Mouse (Mus musculus) cerebellum, adult 11-12 months (tissue): ENCODE measurements at regions not wholly inside any gene's neighbourhood (a gene's known extent, or its start where the extent isn't known, plus 50 kb on each side); places are given as distances from the start of the nearest gene placed in this dataset.
A peak's percentile ranks its signal among the peaks of the same experiment; 100 is the strongest.

Experiments
- DNase-seq: peaks from one replicate; pipeline ENCODE4 v3.0.0; 2022

DNA sequence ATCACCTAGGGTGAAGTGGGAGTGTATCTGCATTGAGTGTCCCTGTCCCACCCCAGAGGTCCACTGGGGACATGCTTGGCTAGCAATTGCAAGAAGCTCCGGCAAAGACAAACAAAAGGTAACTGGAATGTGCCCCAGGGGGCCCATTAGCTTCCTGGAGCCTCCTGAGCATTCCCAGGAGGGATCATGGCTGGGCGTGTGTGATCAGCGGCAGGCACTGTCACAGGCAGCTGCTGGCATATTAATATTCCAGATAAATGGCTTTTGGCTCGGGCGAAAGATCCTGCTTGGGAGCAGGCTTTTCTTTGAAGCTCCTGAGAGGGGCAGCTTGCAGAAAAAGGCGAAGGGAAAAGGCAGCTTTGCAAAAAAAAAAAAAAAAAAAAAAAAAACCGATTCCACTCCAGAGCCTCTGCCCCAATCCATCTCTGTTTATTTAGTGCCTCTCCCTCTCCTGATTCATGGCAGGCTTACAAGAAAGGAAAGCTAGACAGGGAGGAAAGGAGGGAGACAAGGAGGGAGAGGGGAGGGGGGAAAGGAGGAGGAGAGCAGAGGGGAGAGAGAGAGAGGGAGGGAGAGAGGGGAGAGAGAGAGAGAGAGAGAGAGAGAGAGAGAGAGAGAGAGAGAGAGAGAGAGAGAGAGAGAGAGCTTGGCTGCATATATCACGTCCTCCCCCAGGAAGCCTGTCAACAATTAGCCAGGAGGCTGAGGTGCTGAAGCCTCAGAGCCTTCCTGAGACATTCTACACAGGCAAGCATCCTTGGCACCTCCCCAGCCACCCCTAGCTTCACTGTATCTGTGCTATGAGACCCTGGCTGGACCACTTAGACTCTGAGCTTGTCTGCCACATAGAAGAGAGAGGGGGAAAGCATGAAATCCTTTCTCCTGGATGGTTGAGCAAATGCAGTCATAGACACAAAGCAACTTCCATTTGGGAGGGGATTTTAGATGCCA, 443.4 kb upstream of the Zmiz1 start:
- peak; percentile 44 for DNase-seq

GRCm38 (mm10) chr14:25017860-25018259, 441.1 kb upstream of the Zmiz1 start:
- DNase-seq = no peak

GRCm38 (mm10) chr14:25019306-25019905, 439.6 kb upstream of the Zmiz1 start:
- DNase-seq = no peak

- DNase-seq = no peak
Measured at GRCm38 (mm10) chr14:25022523-25023269, 436.3 kb upstream of the Zmiz1 start.

DNA sequence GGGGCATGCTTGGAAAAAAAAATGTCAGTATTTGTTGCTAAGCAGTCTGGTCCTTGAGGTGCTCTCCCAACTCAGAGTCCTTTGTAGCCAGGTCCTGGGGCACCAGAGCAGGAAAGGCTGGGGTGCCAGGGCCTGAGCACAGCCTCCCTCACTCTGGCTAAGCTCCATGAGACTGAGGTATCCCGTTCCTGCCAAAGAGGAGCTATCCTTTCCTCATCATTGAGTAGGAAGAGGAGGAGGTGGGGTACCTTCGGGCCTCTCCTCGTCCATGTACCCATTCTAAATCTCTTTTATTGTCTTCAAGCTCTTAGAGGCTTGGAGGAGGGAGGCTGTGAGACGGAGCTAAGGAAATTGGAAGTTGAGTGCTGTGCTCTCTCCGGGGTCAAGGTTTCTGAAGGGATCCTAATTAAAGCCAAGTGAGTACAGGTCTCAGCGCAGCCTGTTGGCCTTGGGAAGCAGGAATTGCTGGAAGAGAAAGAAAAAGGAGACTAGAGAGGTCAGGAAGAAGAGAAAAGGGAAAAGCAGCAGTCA, 435.6 kb upstream of the Zmiz1 start:
- DNase-seq = no peak

DNA sequence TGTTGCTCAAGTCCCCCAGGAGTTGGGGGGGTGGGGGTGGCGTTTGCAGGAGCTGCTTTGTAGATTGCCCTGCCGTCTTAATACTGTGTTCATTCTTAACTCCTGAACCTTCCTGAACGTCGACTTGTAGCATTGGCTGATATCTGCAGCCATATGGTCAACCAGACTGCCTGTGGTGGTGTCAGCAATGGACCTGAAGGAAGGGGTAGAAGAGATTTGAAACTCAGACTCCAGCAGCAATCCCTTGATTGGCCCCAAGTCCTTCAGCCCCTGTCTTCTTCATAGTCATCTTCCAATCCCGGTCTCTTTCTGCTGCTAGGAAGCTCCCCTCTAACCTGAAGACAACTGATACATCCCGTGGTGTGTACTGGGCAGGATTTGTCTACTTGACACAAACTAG, 433.9 kb upstream of the Zmiz1 start:
- peak; percentile 79 for DNase-seq

GRCm38 (mm10) chr14:25027076-25027475, 431.9 kb upstream of the Zmiz1 start:
- peak; percentile 86 for DNase-seq

DNA sequence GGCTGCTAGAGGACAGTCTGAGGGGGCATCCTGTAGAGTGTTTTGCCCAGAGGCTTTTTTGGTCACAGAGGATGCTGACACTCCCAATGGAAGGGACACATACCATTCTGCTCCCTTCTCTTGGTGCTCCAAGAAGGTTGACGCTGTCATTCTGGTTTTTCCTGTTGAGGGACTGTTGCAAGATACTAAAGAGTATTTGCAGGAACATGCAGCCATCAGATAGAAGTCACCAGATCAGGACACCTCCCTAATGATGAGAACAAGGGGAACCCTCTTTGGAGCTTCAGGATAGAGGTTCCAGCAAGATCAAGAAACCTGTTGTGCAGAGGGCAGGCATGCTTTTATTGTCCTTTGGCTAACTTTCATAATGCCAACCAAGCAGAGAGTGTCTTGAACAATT, 431.1 kb upstream of the Zmiz1 start:
- DNase-seq = no peak

DNA sequence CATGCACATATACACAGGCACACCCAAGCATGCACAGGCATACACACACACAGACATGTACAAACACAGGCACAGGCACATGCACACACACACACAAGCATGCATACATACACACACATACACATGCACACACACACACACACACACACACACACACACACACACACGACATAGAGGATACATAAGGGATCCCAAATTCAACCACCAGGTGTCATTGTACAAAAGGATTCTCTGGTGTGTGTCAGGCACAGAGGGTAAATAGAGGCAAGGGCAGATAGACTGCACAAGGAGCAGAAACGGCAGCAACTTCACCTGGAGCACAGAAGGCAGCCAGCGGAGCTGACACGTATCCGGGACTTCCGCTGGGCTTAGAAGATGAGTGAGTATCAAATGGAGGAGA, 428.1 kb upstream of the Zmiz1 start:
- DNase-seq = no peak

DNA sequence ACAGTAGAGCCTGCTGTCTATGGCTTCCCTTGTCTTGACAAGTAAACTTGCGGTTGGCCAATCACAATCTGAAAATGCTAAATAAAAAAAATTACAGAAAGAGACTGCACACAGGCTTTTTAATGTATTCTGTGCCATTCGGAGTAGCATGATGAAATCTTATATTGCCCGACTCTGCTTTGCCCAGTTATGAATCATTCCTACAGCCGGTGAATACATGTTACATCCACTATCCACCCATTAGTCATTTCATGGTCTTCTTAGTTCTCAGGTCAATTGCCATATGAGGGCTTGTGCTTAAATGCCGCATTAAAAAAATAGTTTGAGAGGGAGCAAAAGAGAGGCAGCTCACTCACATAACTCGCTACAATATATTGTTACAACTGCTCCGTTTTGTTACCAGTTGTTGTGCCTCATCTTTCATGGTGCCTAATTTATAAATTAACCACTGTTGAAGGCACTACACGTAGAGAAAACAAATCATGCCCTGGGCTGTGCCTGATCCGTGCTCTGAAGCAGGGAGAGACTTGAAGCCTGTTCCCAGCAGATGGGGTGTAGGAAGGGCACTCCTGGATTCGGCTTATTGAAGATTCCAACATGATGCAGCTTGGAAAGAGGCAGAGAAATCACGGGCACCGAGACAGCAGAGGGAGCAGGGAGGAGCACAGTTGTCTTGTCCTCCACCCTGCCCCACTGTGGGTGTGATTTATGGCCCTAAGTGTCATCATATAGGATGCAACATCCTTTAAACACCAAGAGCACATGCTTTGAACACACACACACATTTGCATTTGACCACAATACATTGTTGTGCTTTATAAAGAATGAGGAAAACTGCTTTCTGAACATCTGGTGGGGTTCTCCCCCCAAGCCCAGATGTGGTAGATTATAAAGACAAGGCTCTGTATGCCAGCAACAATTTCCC, 427.0 kb upstream of the Zmiz1 start:
- no peak for DNase-seq

DNA sequence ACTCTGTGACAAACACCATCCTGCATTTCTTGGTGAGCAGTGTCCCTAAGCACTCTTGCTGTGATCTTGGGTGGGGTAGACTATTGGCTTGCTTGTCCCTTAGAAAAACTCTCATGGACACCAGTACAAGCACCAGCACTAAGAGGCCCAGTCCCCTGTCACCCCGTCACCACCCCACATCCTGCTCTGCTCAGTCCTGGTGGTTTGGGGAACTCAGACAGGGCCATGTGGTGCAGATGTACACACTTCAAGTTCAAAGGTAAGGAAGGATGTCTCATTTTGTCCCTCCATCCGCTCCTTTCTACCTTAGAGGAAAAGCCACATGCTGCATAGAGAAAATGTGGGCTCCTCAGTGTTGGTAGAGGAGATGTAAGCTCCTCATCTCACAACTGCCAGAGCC, 426.1 kb upstream of the Zmiz1 start:
- no peak for DNase-seq

- DNase-seq = no peak
Measured at GRCm38 (mm10) chr14:25042265-25042664, 416.7 kb upstream of the Zmiz1 start.

DNA sequence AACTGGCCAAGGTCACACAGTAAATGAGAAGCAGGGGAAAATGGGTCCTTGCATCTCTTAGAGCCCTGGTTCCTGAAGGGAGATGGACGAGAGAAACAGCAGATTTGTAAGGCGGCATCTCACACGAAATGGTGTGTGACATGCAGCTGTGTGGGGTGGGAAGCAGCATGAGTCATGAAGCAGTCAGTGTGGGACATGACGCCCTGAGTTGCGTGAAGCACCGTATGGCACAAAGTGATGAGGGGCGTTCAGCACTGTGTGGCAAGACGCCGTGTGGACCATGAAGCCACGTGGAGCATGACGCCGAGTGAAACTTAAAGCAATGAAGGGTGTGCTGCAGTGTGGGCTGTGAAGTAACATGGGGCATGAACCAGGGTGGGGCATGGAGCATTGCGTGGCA, 414.9 kb upstream of the Zmiz1 start:
- DNase-seq = no peak

DNA sequence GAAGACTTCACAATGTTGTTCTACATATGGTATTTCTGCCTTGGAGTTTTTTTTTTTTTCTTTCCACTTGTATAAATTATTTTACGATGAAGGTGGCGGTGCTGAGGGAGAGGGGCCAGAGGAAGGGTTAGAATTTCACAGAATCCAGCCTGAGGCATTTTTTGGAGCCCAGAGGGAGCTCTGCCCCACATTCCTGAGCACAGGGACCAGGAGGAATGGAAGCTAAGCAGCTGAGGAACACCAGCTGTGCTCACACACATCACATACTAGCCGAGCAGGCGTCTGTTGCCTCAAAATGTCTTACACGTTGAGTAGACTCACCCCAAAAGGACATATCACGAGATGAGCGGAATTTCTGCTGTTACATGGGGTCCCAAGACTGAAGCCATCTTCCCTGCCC, 414.1 kb upstream of the Zmiz1 start:
- DNase-seq = no peak

DNA sequence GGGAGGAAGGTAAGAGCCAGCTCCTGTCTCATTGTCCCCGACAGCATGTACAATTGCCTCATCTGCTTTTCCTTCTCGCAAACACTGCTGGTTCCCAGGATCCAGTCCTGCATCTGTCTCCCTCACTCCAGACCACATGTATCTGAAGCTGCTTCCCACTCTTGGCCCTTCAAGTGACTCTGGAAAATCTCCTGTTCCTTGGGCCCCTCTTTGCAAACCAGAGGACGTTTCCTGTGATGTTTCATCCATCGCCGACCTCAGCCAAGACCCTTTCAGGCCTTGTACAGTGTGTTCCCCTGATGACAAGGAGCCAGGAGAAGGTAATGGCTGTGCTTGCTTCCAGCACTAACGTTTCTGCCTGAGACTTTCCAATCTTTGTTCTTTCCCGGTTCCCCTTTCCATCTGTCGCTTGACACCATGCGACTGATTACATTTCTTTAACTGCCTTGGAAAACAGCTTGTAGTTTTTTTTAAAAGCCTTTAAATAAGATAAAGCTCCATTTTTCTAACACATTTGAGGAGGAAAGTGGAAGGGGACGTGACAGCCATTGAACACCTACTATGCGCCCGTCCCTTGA, 408.2 kb upstream of the Zmiz1 start:
- no peak for DNase-seq

GRCm38 (mm10) chr14:25052175-25052574, 406.8 kb upstream of the Zmiz1 start:
- DNase-seq = no peak

- DNase-seq = no peak
Measured at GRCm38 (mm10) chr14:25059351-25059750, 399.6 kb upstream of the Zmiz1 start.

DNA sequence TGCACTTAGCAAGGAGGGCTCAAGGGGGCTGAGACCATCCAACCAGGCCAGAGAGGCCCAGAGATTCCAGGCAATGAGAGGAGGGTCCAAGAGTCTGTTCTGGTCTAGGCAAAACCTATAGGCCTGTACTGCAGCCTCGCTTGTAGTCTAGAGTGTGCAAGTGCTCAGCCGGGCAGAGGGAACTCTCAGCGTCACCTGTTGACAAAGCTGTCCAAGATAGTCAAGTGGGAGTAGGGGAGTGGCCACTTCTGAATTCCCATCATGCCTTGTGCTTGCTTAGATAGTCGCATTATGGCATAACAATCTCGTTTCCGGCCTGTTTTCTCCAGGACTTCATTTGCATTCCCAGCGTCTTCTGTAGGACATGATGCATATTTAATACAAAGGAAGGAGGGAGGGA, 398.7 kb upstream of the Zmiz1 start:
- DNase-seq = no peak

DNA sequence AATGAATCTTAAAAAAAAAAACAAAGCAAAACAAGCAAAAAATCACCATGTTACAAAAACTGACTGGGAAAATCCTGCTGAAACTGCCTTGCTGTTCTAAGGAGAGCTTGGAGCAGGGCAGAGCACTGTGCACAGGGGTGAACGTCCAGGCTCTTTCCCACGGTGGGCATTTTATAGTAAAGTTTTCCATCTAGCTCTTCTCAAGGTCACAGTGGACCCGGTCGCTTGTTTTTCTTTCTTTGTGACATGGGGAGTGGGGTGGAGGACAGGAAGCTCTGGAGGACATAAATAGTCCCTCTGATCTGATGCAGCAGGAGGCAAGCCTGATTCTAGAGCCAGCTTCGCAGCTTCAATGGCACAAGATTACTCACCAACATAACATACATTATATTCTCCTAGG, 395.9 kb upstream of the Zmiz1 start:
- DNase-seq = no peak

- no peak for DNase-seq
Measured at GRCm38 (mm10) chr14:25064190-25064947, 394.6 kb upstream of the Zmiz1 start.

DNA sequence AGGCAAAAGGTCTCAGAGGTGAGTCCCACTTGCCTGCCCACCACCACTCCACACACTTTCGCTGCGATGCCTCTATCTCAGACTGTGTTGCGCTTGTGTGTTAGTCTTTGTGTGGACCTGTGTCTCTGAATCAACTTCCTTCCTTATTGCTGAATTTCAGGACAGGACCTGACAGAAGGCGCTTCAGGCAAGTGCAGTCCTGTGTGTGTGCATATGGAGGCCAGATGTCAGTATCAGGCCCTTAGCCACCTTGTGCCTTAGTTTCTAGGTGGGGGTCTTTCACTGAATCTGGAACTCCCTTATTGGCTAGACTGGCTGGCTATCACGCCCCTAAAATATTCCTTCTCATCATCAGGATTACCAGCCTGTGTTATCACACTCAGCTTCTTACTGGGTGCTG, 391.6 kb upstream of the Zmiz1 start:
- no peak for DNase-seq
